Mouse (Mus musculus): ENCODE data around the gene Hdgf. TPM values are rescaled to one million over a fixed set of nuclear protein-coding genes. Genes with fewer than 3 reads are reported as not detected.

The Hdgf gene
- polyA plus RNA-seq, 1 experiment from 2014 or later, result 137 TPM

- peak overlapping the region; percentile 51; the same call in 1 of the 2 replicates for H3K9ac ChIP-seq (replicated peaks)
- ATAC-seq (ENCODE audit: low FRiP score), result no peak
- H3K4me3 ChIP-seq (replicated peaks), result peak overlapping the region; percentile 42
- H3K4me1 ChIP-seq, result peaks cover 46% of the 10 kb centered on the region
- peak overlapping the region; percentile 84 for H3K27ac ChIP-seq (replicated peaks)
- H3K4me2 ChIP-seq, result peak overlapping the region; percentile 64
- H3K27me3 ChIP-seq (replicated peaks), result no peaks in the 10 kb centered on the region
- 17% methylated on average over 4 of the region's 4 CpGs for WGBS
- H3K9me3 ChIP-seq (replicated peaks), result no peaks in the 10 kb centered on the region
- H3K36me3 ChIP-seq, result peaks cover 16% of the 10 kb centered on the region
Measured at GRCm38 (mm10) chr3:87909874-87910273, 3.8 kb downstream of the Hdgf start.

DNA sequence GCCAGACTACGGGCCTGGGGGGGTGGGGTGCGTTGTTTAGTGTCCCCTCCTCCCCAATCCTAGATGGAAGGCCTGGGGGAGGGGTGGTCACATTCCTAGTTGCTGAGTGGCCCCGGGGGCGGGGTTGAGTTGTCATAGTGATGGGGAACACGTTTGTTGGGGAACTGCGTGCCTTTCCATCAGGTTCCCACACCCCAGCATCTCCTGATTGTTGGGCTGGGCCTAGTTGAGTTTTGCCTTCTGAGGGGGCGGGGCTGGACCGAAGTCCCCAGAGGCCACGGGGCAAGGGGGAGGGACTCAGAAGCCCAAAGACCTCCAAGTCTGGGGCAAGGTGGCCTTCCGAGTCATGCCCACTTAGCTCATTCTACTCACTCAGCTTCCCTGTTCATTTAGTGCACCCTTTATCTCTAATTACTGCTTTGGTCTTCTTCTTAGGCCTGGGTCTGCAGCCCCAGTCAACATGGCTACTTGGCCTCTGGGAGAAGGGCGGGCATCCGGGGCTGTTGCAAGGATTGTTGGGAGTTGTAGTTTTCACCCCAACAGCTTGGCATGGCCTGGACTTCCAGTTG, 4.5 kb downstream of the Hdgf start:
- peak overlapping the region; percentile 51 for H3K9ac ChIP-seq (replicated peaks)
- no peak for ATAC-seq (ENCODE audit: low FRiP score)
- no peaks in the 10 kb centered on the region for H3K9me3 ChIP-seq (replicated peaks)
- H3K4me3 ChIP-seq (replicated peaks), result peak overlapping the region; percentile 42
- no peaks in the 10 kb centered on the region for H3K27me3 ChIP-seq (replicated peaks)
- H3K27ac ChIP-seq (replicated peaks), result peak overlapping the region; percentile 84
- H3K4me1 ChIP-seq, result peaks cover 46% of the 10 kb centered on the region
- H3K36me3 ChIP-seq, result peaks cover 23% of the 10 kb centered on the region
- 7% methylated on average over 12 of the region's 12 CpGs for WGBS
- H3K4me2 ChIP-seq, result peak overlapping the region; percentile 64

DNA sequence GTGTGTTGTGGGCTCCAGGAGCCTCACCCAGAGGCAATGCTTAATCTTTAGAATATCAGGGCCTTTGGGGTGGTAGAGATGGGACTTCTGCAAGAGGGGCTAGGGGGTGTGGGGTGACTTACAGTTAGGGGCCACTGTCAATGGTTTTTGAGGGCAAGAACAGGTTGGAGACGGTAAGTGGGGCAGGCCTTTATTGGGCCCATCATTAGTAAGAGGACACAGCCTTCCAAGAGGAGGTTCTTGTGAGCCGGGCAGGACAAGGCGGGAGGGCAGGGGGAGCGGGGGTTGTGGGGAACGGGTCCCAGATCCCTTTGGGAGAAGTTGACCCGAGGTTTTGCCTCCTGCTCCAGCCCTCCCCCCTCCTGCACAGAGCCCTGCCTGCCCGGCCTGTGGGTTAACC, 7.4 kb downstream of the Hdgf start:
- no peak overlapping the region for H3K4me2 ChIP-seq
- H3K9me3 ChIP-seq (replicated peaks), result no peaks in the 10 kb centered on the region
- WGBS, result 87% methylated on average over 7 of the region's 7 CpGs
- H3K27me3 ChIP-seq (replicated peaks), result no peaks in the 10 kb centered on the region
- peaks cover 32% of the 10 kb centered on the region for H3K4me1 ChIP-seq
- H3K4me3 ChIP-seq (replicated peaks), result no peak overlapping the region
- no peak for ATAC-seq (ENCODE audit: low FRiP score)
- peaks cover 42% of the 10 kb centered on the region for H3K36me3 ChIP-seq
- H3K27ac ChIP-seq (replicated peaks), result no peak overlapping the region
- no peak overlapping the region for H3K9ac ChIP-seq (replicated peaks)

- H3K4me1 ChIP-seq, result peaks cover 30% of the 10 kb centered on the region
- no peak overlapping the region for H3K4me2 ChIP-seq
- no peak for ATAC-seq (ENCODE audit: low FRiP score)
- H3K27me3 ChIP-seq (replicated peaks), result no peaks in the 10 kb centered on the region
- H3K9me3 ChIP-seq (replicated peaks), result no peaks in the 10 kb centered on the region
- no peak overlapping the region for H3K27ac ChIP-seq (replicated peaks)
- peaks cover 42% of the 10 kb centered on the region for H3K36me3 ChIP-seq
- 94% methylated on average over 10 of the region's 10 CpGs for WGBS
- H3K4me3 ChIP-seq (replicated peaks), result no peak overlapping the region
- H3K9ac ChIP-seq (replicated peaks), result no peak overlapping the region
Measured at GRCm38 (mm10) chr3:87913891-87914290, 7.8 kb downstream of the Hdgf start.

DNA sequence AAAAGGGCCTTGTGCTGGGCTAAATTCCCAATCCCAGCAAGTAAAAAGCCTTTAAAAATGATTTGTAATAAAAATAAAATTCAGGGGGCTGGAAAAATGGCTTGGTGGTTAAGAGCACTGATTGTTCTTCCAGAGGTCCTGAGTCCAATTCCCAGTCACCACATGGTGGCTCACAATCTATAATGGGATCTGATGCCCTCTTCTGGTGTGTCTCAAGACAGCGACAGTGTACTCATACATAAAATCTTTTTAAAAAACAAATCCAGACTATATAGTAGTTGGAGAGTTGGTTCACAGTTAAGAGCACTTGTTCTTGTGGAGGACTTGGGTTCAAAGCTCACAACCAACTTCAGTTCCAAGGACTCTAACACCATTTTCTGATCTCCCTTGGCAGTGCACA, 10.9 kb downstream of the Hdgf start:
- Histone ChIP-seq H3K9me3 (replicated peaks) (no peaks in the 10 kb centered on the region), H3K9ac (replicated peaks) (no peak overlapping the region), H3K27ac (replicated peaks) (no peak overlapping the region), H3K4me2 (no peak overlapping the region), H3K27me3 (replicated peaks) (no peaks in the 10 kb centered on the region), H3K4me3 (replicated peaks) (no peak overlapping the region), H3K36me3 (peaks cover 46% of the 10 kb centered on the region), H3K4me1 (peaks cover 24% of the 10 kb centered on the region)
- 86% methylated on average over 1 of the region's 1 CpGs for WGBS
- ATAC-seq (ENCODE audit: low FRiP score), result no peak

- Histone ChIP-seq H3K9ac (replicated peaks) (0 out of 2 replicates have a peak overlapping the region, but pooled peaks have one; percentile 30), H3K27me3 (replicated peaks) (no peaks in the 10 kb centered on the region), H3K27ac (replicated peaks) (peak overlapping the region; percentile 83; the same call in 1 of the 2 replicates), H3K36me3 (peaks cover 56% of the 10 kb centered on the region), H3K4me2 (peak overlapping the region; percentile 87), H3K4me1 (peaks cover 24% of the 10 kb centered on the region), H3K4me3 (replicated peaks) (no peak overlapping the region), H3K9me3 (replicated peaks) (no peaks in the 10 kb centered on the region)
- no peak for ATAC-seq (ENCODE audit: low FRiP score)
- 95% methylated on average over 1 of the region's 1 CpGs for WGBS
Measured at GRCm38 (mm10) chr3:87918551-87918950, 12.4 kb downstream of the Hdgf start.

GRCm38 (mm10) chr3:87919336-87920108, 13.4 kb downstream of the Hdgf start, which contains the start of gene Mrpl24:
Gene Mrpl24, plus strand, starts transcription at chr3:87919506.
- H3K27ac ChIP-seq (replicated peaks), result peak within 1 kb of the TSS; percentile 83
- WGBS, result under 1% methylated on average over 30 of the region's 30 CpGs
- H3K9me3 ChIP-seq (replicated peaks), result no peaks in the 10 kb centered on the region
- peaks cover 24% of the 10 kb centered on the region for H3K4me1 ChIP-seq
- no peaks in the 10 kb centered on the region for H3K27me3 ChIP-seq (replicated peaks)
- peak; percentile 92 for ATAC-seq (ENCODE audit: low FRiP score)
- peaks cover 56% of the 10 kb centered on the region for H3K36me3 ChIP-seq
- peak within 1 kb of the TSS; percentile 70 for H3K4me3 ChIP-seq (replicated peaks)
- peak within 1 kb of the TSS; percentile 69 for H3K9ac ChIP-seq (replicated peaks)
- H3K4me2 ChIP-seq, result peak within 1 kb of the TSS; percentile 87

GRCm38 (mm10) chr3:87920270-87920943, 14.3 kb downstream of the Hdgf start:
- WGBS, result 72% methylated on average over 9 of the region's 9 CpGs

DNA sequence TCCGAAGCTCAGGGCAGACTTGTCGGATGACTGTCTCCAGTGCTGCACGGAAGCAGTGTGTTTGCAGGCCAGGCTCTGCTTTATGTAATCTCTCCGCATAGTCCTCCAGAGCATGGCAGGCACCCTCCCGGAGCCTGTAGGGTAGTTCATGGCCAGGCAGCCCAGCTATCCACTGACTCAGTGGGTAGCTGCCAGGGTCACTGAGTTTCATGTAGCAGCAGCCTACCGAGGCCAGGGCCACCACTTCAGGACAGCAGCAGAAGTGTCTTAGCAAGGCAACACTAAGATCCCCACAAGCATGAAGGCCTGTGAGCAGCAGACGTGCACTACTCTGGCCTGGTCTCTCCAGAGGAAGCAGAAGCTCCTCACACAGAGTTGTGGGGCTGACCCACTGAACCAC, 18.9 kb downstream of the Hdgf start:
- no peak for ATAC-seq (ENCODE audit: low FRiP score)
- 88% methylated on average over 7 of the region's 7 CpGs for WGBS
- H3K36me3 ChIP-seq, result peaks cover 52% of the 10 kb centered on the region

More at GRCm38 (mm10) chr3:87920270-87920943, 14.3 kb downstream of the Hdgf start:
- peak overlapping the region; percentile 87 for H3K4me2 ChIP-seq
- peak overlapping the region; percentile 69; the same call in 1 of the 2 replicates for H3K9ac ChIP-seq (replicated peaks)
- no peak for ATAC-seq (ENCODE audit: low FRiP score)
- H3K9me3 ChIP-seq (replicated peaks), result no peaks in the 10 kb centered on the region
- peaks cover 57% of the 10 kb centered on the region for H3K36me3 ChIP-seq
- H3K27me3 ChIP-seq (replicated peaks), result no peaks in the 10 kb centered on the region
- peak overlapping the region; percentile 70 for H3K4me3 ChIP-seq (replicated peaks)
- no peak overlapping the region for H3K27ac ChIP-seq (replicated peaks)
- H3K4me1 ChIP-seq, result peaks cover 24% of the 10 kb centered on the region

GRCm38 (mm10) chr3:87927452-87927851, 21.3 kb downstream of the Hdgf start:
- ATAC-seq (ENCODE audit: low FRiP score), result no peak

More for the DNA sequence above, 18.9 kb downstream of the Hdgf start:
- Histone ChIP-seq H3K27me3 (replicated peaks) (no peaks in the 10 kb centered on the region), H3K27ac (replicated peaks) (no peak overlapping the region), H3K4me1 (peaks cover 28% of the 10 kb centered on the region), H3K4me2 (no peak overlapping the region), H3K9me3 (replicated peaks) (no peaks in the 10 kb centered on the region), H3K4me3 (replicated peaks) (no peak overlapping the region), H3K9ac (replicated peaks) (no peak overlapping the region)

DNA sequence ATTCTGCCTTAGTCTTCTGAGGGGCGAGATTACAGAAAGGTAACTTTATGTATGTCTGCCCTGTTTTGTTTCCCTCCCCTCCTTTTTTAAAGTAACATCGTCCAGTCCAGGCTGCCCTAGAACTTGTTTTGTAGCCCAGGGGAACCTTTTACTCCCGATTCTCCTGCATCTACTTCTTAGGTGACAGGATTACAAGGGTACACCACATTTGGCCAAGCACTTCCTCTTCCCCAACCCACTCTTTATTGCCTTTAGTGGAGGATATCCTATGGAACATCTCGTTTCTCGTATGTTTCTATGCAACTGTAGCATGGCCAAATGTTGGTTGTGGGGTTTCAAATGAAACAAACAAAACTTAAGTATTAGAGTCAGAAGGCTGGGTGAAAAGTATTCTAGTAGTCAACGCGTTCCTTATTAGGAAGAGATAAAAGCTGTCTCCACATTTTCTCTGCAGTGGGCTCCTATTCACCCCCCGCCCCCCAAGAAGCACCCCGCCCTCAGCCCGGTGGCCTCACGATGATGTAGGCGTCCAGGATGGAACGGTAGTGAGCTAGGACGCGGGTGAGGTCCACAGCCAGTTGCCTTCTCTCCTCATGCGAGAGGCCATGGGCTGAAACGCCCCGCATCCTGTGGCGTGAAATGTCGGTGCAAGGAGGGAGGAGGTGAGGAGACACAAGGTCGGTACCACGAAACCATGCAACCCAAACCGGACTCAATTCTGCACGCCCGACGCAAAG, 23.4 kb downstream of the Hdgf start:
- H3K4me1 ChIP-seq, result peaks cover 46% of the 10 kb centered on the region
- 8% methylated on average over 26 of the region's 26 CpGs for WGBS
- peak overlapping the region; percentile 87 for H3K9ac ChIP-seq (replicated peaks)
- no peaks in the 10 kb centered on the region for H3K9me3 ChIP-seq (replicated peaks)
- H3K27me3 ChIP-seq (replicated peaks), result no peaks in the 10 kb centered on the region
- H3K4me2 ChIP-seq, result peak overlapping the region; percentile 80
- peak overlapping the region; percentile 94 for H3K27ac ChIP-seq (replicated peaks)
- H3K36me3 ChIP-seq, result peaks cover 43% of the 10 kb centered on the region
- peak; percentile 46; the same call in 1 of the 2 replicates for ATAC-seq (ENCODE audit: low FRiP score)
- H3K4me3 ChIP-seq (replicated peaks), result peak overlapping the region; percentile 88

More at GRCm38 (mm10) chr3:87927452-87927851, 21.3 kb downstream of the Hdgf start:
- Histone ChIP-seq H3K4me1 (peaks cover 31% of the 10 kb centered on the region), H3K27me3 (replicated peaks) (no peaks in the 10 kb centered on the region), H3K9ac (replicated peaks) (no peak overlapping the region), H3K4me3 (replicated peaks) (no peak overlapping the region), H3K9me3 (replicated peaks) (no peaks in the 10 kb centered on the region), H3K4me2 (no peak overlapping the region), H3K36me3 (peaks cover 51% of the 10 kb centered on the region), H3K27ac (replicated peaks) (no peak overlapping the region)
- WGBS, result 95% methylated on average over 5 of the region's 5 CpGs
